Mouse (Mus musculus): ENCODE measurements around the gene Rhov. TPM values are rescaled to one million over a fixed set of nuclear protein-coding genes. Genes with fewer than 3 reads are reported as not detected.
A peak's percentile ranks its signal among the peaks of the same experiment; 100 is the strongest.

Gene Rhov
- total RNA-seq, 2 experiments from 2014 or later = not detected

DNA sequence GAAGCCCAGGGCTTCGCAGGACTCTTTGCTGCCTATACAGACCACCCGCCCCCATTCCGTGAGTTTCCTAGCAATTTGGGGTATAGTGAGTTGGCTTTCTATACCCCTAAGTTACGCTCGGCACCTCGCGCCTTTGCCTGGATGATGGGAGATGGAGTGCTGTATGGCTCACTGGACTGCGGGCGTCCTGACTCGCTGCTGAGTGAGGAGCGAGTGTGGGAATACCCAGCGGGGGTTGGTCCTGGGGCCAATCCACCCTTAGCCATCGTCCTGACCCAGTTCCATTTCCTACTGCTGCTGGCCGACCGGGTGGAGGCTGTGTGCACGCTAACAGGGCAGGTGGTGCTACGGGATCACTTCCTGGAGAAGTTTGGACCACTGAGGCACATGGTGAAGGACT lies 22.2 kb upstream of the Rhov start:
- no peak for DNase-seq
- intact Hi-C loops (cut with DNase I) = no loop called here

DNA sequence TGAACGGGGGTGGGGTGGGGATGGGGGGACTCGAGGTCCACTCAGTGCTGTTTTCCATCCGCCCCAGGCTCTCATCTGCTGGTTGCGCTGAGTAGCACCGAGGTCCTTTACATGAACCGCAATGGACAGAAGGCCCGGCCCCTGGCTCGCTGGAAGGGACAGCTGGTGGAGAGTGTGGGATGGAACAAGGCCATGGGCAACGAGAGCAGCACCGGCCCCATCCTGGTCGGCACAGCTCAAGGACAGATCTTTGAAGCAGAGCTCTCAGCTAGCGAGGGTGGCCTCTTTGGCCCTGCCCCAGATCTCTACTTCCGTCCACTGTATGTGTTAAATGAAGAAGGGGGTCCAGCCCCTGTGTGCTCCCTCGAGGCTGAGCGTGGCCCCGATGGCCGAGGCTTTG lies 21.8 kb upstream of the Rhov start:
- intact Hi-C loops (cut with DNase I) = no loop called here
- no peak for DNase-seq

- no peak for DNase-seq
- intact Hi-C loops (cut with DNase I) = no loop called here
Observed at GRCm38 (mm10) chr2:119292281-119292680, 21.2 kb upstream of the Rhov start.

DNA sequence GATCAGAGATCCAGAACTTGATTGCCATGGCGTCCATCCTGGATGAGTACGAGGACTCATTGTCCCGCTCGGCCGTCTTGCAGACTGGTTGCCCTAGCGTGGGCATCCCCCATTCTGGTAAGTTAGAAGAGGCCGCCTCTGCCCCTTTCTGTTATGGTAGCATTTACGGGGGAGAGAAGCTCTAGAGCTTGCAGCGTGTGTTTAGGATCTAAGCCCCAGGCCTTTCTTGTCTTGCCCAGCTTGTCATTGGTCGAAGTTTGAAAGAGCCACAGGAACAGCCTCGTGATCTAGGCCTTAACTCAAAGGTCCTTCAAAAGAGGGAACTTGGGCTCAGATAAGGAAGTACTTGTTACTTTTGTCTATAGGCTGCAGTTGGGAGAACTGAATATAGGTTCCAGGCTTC lies 17.9 kb upstream of the Rhov start:
- peak in 1 of 2 experiments; percentile 29 for DNase-seq
- intact Hi-C loops (cut with DNase I) = loop anchor here (5.0 kb wide), 1 partner anchor 252 kb away; no protein-coding TSS in a partner anchor

DNA sequence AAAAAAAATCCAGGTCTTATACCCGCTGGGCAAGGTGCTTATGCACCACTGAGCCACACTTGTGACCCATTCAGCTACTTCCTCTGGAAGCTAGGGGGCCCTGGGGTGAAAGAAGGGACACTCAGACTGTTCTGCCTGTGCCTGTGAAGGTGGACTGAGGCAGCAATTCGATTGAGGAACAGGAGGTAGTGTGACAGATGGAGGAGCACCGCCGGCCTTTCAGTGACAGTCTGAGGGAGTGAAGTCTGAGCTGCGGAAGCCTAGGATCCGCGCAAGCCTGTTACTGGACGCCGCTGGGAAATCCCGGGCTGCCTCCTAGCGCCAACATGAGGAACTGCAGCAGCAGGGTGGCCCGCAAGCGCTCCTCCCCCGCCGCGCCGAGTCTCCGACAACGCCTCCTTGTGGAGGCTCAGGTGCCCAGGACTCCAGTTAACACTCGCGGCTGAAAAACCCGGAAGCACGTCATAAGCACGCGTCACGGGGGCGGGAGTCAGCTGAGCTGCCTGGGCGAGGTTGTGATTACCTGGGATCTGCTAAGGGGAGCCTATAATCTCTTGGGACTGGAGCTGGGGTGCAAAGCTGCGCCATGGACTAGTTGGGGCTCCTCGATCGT lies 17.3 kb upstream of the Rhov start, which contains the start of gene Vps18:
Gene Vps18 (plus strand): TSS at position 471 of the 613 bp plus-strand sequence.
- intact Hi-C loops (cut with DNase I) = loop anchor here (1.0 to 5.0 kb wide), 2 partner anchors 37 to 251 kb away; no protein-coding TSS in a partner anchor
- peak; percentile 97 to 99 for DNase-seq

DNA sequence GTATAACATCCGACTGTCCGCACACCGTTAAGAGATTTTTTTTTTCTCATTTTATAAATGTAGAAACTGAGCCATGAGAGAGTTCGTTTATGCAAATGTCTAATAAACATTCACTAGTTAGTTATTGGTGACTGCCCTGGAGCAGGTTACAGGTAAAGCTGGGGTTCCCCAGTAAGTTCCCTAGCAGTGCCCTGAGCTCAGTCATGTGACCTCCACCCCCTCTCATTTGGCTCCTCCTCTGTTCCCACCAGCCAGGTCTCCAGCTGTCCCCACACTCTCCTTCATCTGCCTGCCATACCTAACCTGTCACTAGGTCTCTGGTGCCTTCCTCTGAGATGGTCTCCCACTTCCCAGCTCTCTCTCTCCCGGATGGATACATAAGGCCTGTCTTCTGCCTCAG lies 16.3 kb upstream of the Rhov start:
- intact Hi-C loops (cut with DNase I) = loop anchor here (5.0 kb wide), 1 partner anchor 250 kb away; no protein-coding TSS in a partner anchor
- no peak for DNase-seq

GRCm38 (mm10) chr2:119281899-119282565 lies 11.0 kb upstream of the Rhov start:
- no peak for DNase-seq
- intact Hi-C loops (cut with DNase I) = no loop called here

DNA sequence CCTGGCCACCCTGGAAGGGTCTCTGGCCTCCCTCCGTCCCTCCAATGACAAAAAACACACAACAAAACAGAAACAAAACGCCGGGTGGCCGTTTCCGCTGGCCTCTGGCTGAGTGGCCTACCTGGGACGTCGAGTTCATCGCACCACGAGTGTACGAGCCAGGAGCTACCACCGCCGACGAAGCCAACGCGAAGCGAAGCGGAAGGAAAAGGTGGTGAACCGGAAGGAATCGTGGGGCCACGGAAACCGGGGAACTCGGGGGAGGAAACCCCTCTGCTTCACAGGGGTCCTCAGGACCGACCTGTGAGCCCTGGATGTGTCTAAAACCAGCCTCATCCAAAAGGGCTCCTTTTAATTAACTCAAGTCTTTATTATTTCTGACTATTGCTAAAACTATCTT lies 6.7 kb upstream of the Rhov start:
- no peak for DNase-seq

DNA sequence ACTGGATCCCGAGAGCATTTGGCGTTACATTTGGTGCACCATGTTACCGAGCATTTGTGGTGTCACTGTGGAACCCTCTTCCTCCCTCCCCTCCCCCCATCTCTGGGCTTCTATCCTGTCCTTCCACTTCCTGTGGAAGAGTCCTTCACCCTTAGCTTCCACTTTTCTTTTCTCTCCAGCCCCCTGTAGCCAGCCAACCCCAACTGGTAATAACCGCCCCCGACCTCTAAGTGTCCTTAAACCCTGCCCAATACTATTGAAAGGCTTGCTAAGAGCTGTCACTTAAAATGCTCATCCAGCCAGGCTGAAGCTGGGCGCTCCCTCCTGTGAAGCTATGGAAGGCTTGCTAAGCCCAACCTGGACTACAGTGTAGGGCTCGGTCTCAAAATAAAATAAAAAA lies 5.9 kb upstream of the Rhov start:
- intact Hi-C loops (cut with DNase I) = no loop called here
- no peak for DNase-seq

More for the DNA sequence above, 6.7 kb upstream of the Rhov start:
- intact Hi-C loops (cut with DNase I) = no loop called here

DNA sequence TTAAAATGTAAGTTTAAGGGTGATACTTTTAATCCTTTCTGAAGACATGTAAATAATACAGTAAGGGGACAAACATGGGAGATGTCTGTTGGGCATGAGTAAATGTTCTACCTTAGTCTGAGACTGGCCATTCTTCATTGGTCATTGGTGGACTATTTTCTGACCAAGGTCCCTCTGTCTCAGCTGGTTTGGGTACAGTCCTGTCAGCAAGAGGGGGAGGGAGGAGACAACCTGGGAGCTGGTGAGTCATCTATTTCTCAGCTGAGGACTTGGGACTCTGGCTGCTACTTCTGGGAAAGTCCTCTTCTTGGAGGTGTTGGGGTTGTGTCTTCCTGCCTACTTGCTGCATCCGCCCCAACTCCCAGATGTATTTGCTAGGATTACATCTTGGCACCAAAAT lies 3.1 kb upstream of the Rhov start:
- no peak for DNase-seq
- intact Hi-C loops (cut with DNase I) = no loop called here

GRCm38 (mm10) chr2:119270286-119270642 lies 808 bp downstream of the Rhov start:
- intact Hi-C loops (cut with DNase I) = no loop called here
- no peak for DNase-seq

GRCm38 (mm10) chr2:119263813-119264212 lies 7.3 kb downstream of the Rhov start:
- DNase-seq = no peak
- intact Hi-C loops (cut with DNase I) = no loop called here

- peak; percentile 33 to 54 for DNase-seq
- intact Hi-C loops (cut with DNase I) = no loop called here
Observed at GRCm38 (mm10) chr2:119262978-119263377, 8.1 kb downstream of the Rhov start.

GRCm38 (mm10) chr2:119261326-119261725 lies 9.7 kb downstream of the Rhov start:
- peak in 1 of 2 experiments; percentile 23 for DNase-seq

GRCm38 (mm10) chr2:119260518-119260917 lies 10.6 kb downstream of the Rhov start:
- no peak for DNase-seq
- intact Hi-C loops (cut with DNase I) = no loop called here

More at GRCm38 (mm10) chr2:119261326-119261725, 9.7 kb downstream of the Rhov start:
- intact Hi-C loops (cut with DNase I) = no loop called here

DNA sequence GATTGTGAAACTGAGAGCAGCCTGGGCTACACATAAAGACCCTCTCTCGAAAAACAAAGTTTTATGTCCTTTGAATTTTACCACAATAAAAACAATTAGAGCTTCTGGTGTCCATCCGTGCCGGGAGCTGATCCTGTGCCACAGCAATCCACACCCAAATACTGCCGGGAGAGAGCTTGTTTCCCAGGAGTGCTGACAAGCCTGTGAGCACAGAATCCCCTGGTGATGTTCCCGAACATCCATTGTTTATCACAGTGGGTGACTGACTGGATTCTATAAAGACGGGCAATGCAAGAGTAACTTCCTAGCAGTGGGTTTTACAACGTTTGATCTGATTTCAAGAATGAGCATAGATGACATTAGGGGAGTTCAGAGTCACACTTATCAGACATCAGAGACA lies 16.1 kb downstream of the Rhov start:
- DNase-seq = no peak

DNA sequence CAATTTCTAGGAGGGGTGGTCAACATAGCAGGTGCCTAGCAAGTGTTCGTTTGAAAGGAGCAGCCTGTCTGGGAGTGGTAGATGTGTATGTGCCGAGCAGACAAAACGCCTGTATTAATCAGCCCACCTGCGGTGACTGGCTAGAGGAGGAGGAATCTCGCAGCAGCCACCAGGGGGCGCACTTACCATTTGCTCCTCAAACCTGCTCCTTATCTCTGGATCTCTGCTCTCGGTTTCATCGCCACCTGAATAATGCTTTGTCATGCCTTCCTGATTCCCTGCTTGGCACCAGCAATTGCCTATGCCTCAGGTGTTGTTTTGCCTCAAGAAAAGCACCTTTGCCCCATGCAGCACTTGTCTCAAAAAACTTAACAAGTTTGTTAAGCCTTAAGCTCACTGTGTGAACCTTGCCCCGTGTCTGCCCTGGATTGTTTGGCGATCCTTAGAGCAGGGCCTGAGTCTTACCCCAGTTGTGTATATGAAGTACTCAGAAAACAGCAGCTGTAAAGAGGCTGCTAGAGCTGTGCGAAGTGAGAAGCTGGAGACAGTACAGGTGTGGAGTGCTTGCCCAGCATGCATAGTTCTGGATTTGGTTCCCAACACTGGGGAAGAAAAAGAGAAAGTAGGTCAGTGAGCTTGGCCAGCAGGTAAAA lies 20.1 kb downstream of the Rhov start:
- intact Hi-C loops (cut with DNase I) = loop anchor here (1.0 kb wide), 2 partner anchors 37 to 186 kb away; partner anchors contain the start of gene Vps18
- DNase-seq = peak; percentile 84 to 91

More for the DNA sequence above, 16.1 kb downstream of the Rhov start:
- intact Hi-C loops (cut with DNase I) = no loop called here

DNA sequence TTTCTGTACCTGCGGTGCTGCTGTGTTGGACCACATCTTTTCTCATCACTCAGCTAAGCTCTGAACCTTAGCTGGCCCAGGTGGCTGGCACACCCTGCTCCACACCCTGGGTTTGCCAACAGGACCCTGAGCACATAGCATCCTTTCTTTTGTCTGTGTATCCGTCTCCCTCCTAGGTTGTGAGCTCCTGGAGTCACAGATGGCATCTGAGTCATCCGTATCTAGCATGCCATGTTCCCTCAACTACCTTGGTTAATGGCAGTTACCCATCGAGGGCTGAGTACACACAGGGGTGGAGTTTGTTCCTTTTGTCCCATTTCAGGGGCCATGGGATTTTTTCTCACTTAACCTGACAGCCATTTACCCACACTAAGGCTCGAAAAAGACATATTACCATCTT lies 20.7 kb downstream of the Rhov start:
- no peak for DNase-seq
- intact Hi-C loops (cut with DNase I) = loop anchor here (1.0 kb wide), 1 partner anchor 187 kb away; no protein-coding TSS in a partner anchor

DNA sequence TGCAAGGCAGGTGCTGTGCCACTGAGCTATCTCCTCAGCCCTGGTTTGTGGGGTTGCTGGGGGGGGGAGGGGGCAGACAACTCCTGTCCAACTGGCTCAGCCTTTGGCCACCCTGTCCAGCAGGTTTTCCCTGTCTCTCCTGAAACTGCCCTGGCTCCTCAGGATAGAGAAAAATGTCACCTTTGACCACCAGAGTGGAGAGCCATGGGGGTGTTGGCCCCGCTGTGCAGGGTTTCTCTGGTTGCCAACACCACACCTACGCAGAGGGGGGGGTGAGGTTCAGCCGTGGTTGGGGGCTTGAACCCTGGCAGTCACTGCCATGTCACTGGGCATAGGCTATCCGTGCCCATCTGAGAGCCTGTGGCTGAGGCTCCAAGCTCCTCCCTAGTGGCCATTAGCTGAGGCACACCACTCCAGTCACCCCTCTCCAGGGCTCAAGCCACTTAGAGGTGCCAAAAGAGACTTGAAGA lies 21.4 kb downstream of the Rhov start:
- intact Hi-C loops (cut with DNase I) = loop anchor here (1.0 kb wide), 1 partner anchor 188 kb away; no protein-coding TSS in a partner anchor
- DNase-seq = no peak

GRCm38 (mm10) chr2:119247904-119248303 lies 23.2 kb downstream of the Rhov start:
- intact Hi-C loops (cut with DNase I) = no loop called here

DNA sequence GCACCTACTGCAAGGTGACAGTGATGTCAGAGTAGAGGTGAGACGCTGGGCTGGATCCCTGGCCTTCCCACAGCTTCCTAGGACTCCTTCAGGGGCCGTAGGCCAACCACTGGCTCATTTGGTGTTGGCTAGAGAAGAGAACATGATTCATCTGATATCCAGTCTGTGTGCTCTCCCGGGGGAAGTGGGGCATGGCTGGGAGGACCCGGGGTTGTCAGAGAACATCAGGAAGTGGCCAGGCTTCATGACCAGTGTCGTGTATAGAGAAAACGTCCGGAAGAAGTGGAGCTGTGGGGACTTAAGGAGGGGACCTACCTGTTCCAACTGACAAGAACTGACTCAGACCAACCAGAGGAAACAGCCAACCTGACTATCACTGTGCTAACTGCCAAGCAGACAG lies 25.8 kb downstream of the Rhov start:
- intact Hi-C loops (cut with DNase I) = no loop called here
- no peak for DNase-seq

More at GRCm38 (mm10) chr2:119247904-119248303, 23.2 kb downstream of the Rhov start:
- DNase-seq = no peak
